Mouse (Mus musculus) inflammation-experienced regulatory T-cells, adult 16 weeks (primary cell): ENCODE measurements around the gene Adam23. TPM values are rescaled to one million over a fixed set of nuclear protein-coding genes. Genes with fewer than 3 reads are reported as not detected.

ENCODE experiments used
- polyA plus RNA-seq: library from polyadenylated mRNA; unstranded; fragments of 100-300 nt; shearing (Covaris generic); gene quantifications from one replicate; pipeline ENCODE4 v1.2.1, GENCODE M21; 2017

Gene Adam23
- not detected for polyA plus RNA-seq

DNA sequence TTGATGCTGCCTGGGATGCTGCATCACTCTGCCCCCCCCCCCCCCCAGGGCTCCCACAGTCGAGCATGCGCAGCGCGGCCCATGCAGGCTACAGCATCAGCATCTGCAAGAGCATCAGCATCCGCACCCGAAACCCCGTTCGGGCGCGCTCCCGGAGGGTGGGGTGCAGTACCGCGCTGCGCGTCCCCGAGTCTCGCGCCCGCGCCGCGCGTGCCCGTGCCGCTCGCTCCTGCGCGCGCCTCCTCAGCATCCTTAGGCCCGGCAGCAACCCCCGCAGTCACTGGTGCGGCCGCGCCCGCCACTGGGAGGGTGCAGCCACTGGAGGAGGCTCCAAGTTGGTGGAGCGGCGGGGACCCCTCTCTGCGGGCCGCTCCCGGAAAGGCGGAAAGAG is at the start of gene Adam23:
Gene Adam23 (plus strand): TSS at position 236 of the 391 bp plus-strand sequence.

DNA sequence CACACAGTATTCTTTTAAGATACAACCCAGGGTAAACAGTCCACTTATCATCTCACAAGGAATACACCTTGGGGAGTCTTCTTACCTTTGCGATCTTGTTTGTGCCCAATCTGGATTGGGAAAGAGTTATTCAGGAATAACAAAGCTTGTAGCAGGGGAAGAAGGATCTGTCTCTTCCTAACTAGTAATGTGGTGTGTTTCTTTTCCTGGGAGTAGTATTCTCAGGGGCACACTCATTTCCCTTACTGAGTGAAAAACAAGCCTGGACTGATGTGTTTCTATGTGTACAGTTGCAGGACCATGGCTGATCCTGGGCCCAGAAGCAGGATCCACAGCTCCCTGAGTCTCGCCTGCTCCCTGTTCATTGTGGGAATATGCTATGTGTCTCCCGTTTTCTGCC is 170.0 kb downstream of the Adam23 start, which contains the start of gene Gm39653:
Gene Gm39653 (plus strand): TSS at position 301 of the 400 bp plus-strand sequence.

Other genes with a start within 250 kb of the Adam23 start
- not detected for gene Gpr1, start 231.3 kb upstream of the Adam23 start, polyA plus RNA-seq
- 0.04 TPM for gene Zdbf2, start 172.6 kb upstream of the Adam23 start, polyA plus RNA-seq
- not detected for gene Gm39653, start 170.1 kb downstream of the Adam23 start, polyA plus RNA-seq
- not detected for gene Dytn, start 241.0 kb downstream of the Adam23 start, polyA plus RNA-seq